Mouse (Mus musculus) adrenal gland, postnatal 4 days (tissue): Measurements from ENCODE around the gene Olfr805. TPM values are rescaled to one million over a fixed set of nuclear protein-coding genes. Genes with fewer than 3 reads are reported as not detected.

Experiments
- DNase-seq, 2 experiments: peaks; one replicate each; pipeline ENCODE4 v3.0.0; 2021 to 2022; ENCODE audit warnings: low spot score in 2 of 2, mixed read lengths in 2 of 2
- long read RNA-seq, 2 experiments: library from polyadenylated mRNA; stranded (forward); transcript quantifications; one replicate each; pipeline ENCODE4 v2.0.0; 2021
- microRNA-seq: library from miRNA; unstranded; fragments of <30 nt; microRNA quantifications from one replicate; pipeline ENCODE4 v1.2.0, GENCODE M21; 2021
- total RNA-seq, 2 experiments: library from RNA; stranded (reverse); gene quantifications; 2 replicates each; pipeline ENCODE4 v1.2.3; 2021

The Olfr805 gene
- not detected for total RNA-seq
- long read RNA-seq, experiment 1 = 0 reads
- long read RNA-seq, experiment 2 = 0 reads

- DNase-seq = no peak
Observed at GRCm38 (mm10) chr10:129729275-129729674, at the start of gene Olfr805. Olfr805 (minus strand) TSS chr10:129729375.

- no peak for DNase-seq
Observed at GRCm38 (mm10) chr10:129778123-129778522, 48.9 kb upstream of the Olfr805 start.

GRCm38 (mm10) chr10:129774338-129774737 lies 45.2 kb upstream of the Olfr805 start, which contains the start of gene Olfr809:
Olfr809 (plus strand) TSS chr10:129774638.
- DNase-seq = no peak

GRCm38 (mm10) chr10:129765182-129765581 lies 36.0 kb upstream of the Olfr805 start, which contains the start of gene Olfr808:
Olfr808 (plus strand) TSS chr10:129765482.
- no peak for DNase-seq

GRCm38 (mm10) chr10:129757693-129758092 lies 28.5 kb upstream of the Olfr805 start, which contains the start of gene Olfr807:
Olfr807 (minus strand) TSS chr10:129757793.
- DNase-seq = no peak

- no peak for DNase-seq
Observed at GRCm38 (mm10) chr10:129741821-129742220, 12.6 kb upstream of the Olfr805 start, which contains the start of gene Olfr806. Olfr806 (minus strand) TSS chr10:129741921.

GRCm38 (mm10) chr10:129702910-129703309 lies 26.3 kb downstream of the Olfr805 start, which contains the start of gene Olfr804:
Olfr804 (plus strand) TSS chr10:129703210.
- no peak for DNase-seq

GRCm38 (mm10) chr10:129694186-129694585 lies 35.0 kb downstream of the Olfr805 start, which contains the start of gene Olfr803:
Olfr803 (minus strand) TSS chr10:129694286.
- no peak for DNase-seq

- no peak for DNase-seq
Observed at GRCm38 (mm10) chr10:129688069-129688468, 41.1 kb downstream of the Olfr805 start, which contains the start of gene Olfr802. Olfr802 (minus strand) TSS chr10:129688169.

- DNase-seq = no peak
Observed at GRCm38 (mm10) chr10:129673765-129674164, 55.4 kb downstream of the Olfr805 start, which contains the start of gene Olfr801. Olfr801 (minus strand) TSS chr10:129673865.

Small RNA genes lying within 50 kb of the gene (microRNA-seq; reads per million reads assigned to microRNA genes)
- not detected for gene Gm24485

Other genes with a start within 250 kb of the Olfr805 start
- not detected for gene Olfr789, start 244.6 kb downstream of the Olfr805 start, total RNA-seq
- not detected for gene Olfr790, start 230.9 kb downstream of the Olfr805 start, total RNA-seq
- gene Olfr791, start 207.6 kb downstream of the Olfr805 start, total RNA-seq = not detected
- not detected for gene Olfr792, start 190.2 kb downstream of the Olfr805 start, total RNA-seq
- not detected for gene Olfr794, start 161.7 kb downstream of the Olfr805 start, total RNA-seq
- gene Olfr796, start 116.8 kb downstream of the Olfr805 start, total RNA-seq = not detected
- not detected for gene Olfr798, start 101.4 kb downstream of the Olfr805 start, total RNA-seq
- gene Olfr799, start 91.9 kb downstream of the Olfr805 start, total RNA-seq = not detected
- gene Olfr800, start 71.7 kb downstream of the Olfr805 start, total RNA-seq = not detected
- gene Olfr801, start 55.5 kb downstream of the Olfr805 start, total RNA-seq = not detected
- gene Olfr802, start 41.2 kb downstream of the Olfr805 start, total RNA-seq = not detected
- gene Olfr803, start 35.1 kb downstream of the Olfr805 start, total RNA-seq = not detected
- gene Olfr804, start 26.2 kb downstream of the Olfr805 start, total RNA-seq = not detected
- not detected for gene Olfr806, start 12.5 kb upstream of the Olfr805 start, total RNA-seq
- gene Olfr807, start 28.4 kb upstream of the Olfr805 start, total RNA-seq = not detected
- not detected for gene Olfr808, start 36.1 kb upstream of the Olfr805 start, total RNA-seq
- gene Olfr809, start 45.3 kb upstream of the Olfr805 start, total RNA-seq = not detected
- not detected for gene Olfr810, start 65.5 kb upstream of the Olfr805 start, total RNA-seq
- not detected for gene Olfr811, start 75.0 kb upstream of the Olfr805 start, total RNA-seq
- not detected for gene Olfr812, start 116.7 kb upstream of the Olfr805 start, total RNA-seq
- not detected for gene Olfr813, start 126.0 kb upstream of the Olfr805 start, total RNA-seq
- gene Olfr814, start 150.5 kb upstream of the Olfr805 start, total RNA-seq = not detected
- not detected for gene Olfr815, start 176.5 kb upstream of the Olfr805 start, total RNA-seq
- gene Olfr816, start 186.2 kb upstream of the Olfr805 start, total RNA-seq = not detected
- gene Olfr818, start 219.7 kb upstream of the Olfr805 start, total RNA-seq = not detected
- gene Olfr819, start 237.9 kb upstream of the Olfr805 start, total RNA-seq = not detected
- gene Olfr247, start 246.8 kb upstream of the Olfr805 start, total RNA-seq = not detected